Mouse (Mus musculus) midbrain, embryonic 14.5 days (tissue): ENCODE results near the gene Tmem259. TPM values are rescaled to one million over a fixed set of nuclear protein-coding genes. Genes with fewer than 3 reads are reported as not detected.

Experiments
- ATAC-seq: fragments of 200-750 bp; cut with Nextera tagmentation; 2 replicates; pipeline ENCODE4 v1.8.0; 2017; ENCODE audit warnings: moderate number of reproducible peaks, moderate library complexity; ENCODE audit not compliant: low FRiP score, low TSS enrichment
- DNase-seq: peaks from one replicate; pipeline ENCODE4 v3.0.0-alpha.2; 2015
- H3K27ac ChIP-seq: fragments of 300-500 bp; sonication (generic); replicated peaks from 2 replicates; pipeline ENCODE4 v1.5.1; 2014; ENCODE audit warnings: mild to moderate bottlenecking, low read depth, low read length, moderate library complexity
- H3K27me3 ChIP-seq: fragments of 300-500 bp; sonication (generic); 2 replicates; pipeline ENCODE4 v1.6.1; 2014; ENCODE audit warnings: low read length, control low read depth, mixed read lengths; ENCODE audit not compliant: control insufficient read depth, insufficient read depth
- H3K36me3 ChIP-seq: fragments of 300-500 bp; sonication (generic); 2 replicates; pipeline ENCODE4 v1.6.1; 2014; ENCODE audit warnings: low read length, control low read depth; ENCODE audit not compliant: control insufficient read depth, insufficient read depth
- H3K4me1 ChIP-seq: fragments of 300-500 bp; sonication (generic); 2 replicates; pipeline ENCODE4 v1.6.1; 2014; ENCODE audit warnings: mild to moderate bottlenecking, antibody characterized with exemption, low read length, control low read depth; ENCODE audit not compliant: control insufficient read depth, insufficient read depth
- H3K4me2 ChIP-seq: fragments of 300-500 bp; sonication (generic); 2 replicates; pipeline ENCODE4 v1.6.1; 2014; ENCODE audit warnings: mild to moderate bottlenecking, low read length, moderate library complexity
- H3K4me3 ChIP-seq: fragments of 300-500 bp; sonication (generic); replicated peaks from 2 replicates; pipeline ENCODE4 v1.5.1; 2014; ENCODE audit warnings: low read depth, low read length
- H3K9ac ChIP-seq: fragments of 300-500 bp; sonication (generic); replicated peaks from 2 replicates; pipeline ENCODE4 v1.6.1; 2014; ENCODE audit warnings: mild to moderate bottlenecking, low read length, moderate library complexity
- H3K9me3 ChIP-seq: fragments of 300-500 bp; sonication (generic); 2 replicates; pipeline ENCODE4 v1.6.1; 2016; ENCODE audit warnings: low read length, control low read depth, mixed read lengths; ENCODE audit not compliant: control insufficient read depth
- WGBS: fragments of 180-500 bp; shearing (Covaris S2); extraction: QIAGEN DNeasy Blood & Tissue Kit; methylation state at CpG from one replicate; pipeline ENCODE4 v1.1.7; 2014; 5-methylcytosine and 5-hydroxymethylcytosine counted together
- polyA plus RNA-seq: library from polyadenylated mRNA; unstranded; fragments of >200 nt; fragmentation: Nextera tagmentation; extraction: Ambion mirVana; gene quantifications from 2 replicates; pipeline ENCODE4 v1.2.1, GENCODE M21; 2014

Gene Tmem259
- polyA plus RNA-seq, 1 experiment from 2014 or later, result 20.7 TPM

DNA sequence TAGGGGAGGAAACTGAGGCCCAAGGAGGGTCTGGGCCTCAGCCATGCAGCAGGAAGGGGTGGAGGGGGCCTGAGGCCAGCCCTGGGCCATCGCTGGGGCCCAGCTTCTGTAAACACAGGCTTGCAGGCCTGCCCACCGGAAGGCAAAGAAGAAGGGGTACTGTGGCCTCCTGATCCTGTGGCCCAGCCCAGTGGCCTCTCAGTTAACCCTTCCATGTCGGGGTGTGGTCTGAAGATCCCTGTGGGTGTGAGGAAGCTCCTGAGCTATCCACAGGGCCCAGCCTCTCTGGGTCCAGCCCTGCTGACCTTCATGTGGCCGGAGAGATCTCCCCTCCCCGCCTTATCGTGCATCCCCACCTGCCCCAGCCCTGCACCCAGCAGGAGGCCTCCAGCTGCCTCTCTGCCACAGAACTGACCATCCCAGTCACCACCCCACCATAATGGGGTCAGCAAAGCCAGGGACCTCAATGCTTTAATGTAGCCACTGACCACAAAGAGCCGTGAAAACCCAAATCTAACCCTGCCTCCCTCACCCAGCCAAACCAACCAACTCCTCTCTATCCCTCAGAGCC lies 37.3 kb downstream of the Tmem259 start:
- H3K4me3 ChIP-seq, result no peak overlapping the region
- no peaks in the 10 kb centered on the region for H3K27me3 ChIP-seq
- 0 out of 2 replicates have a peak, but pooled peaks cover 6% of the 10 kb centered on the region for H3K4me1 ChIP-seq
- ATAC-seq (no peak), DNase-seq (no peak)
- no peak overlapping the region for H3K4me2 ChIP-seq
- H3K27ac ChIP-seq, result no peak overlapping the region
- no peaks in the 10 kb centered on the region for H3K9me3 ChIP-seq
- H3K36me3 ChIP-seq, result peaks cover 33% of the 10 kb centered on the region
- H3K9ac ChIP-seq, result 0 out of 2 replicates have a peak overlapping the region, but pooled peaks have one; percentile 12
- 25% methylated on average over 7 of the region's 7 CpGs for WGBS

DNA sequence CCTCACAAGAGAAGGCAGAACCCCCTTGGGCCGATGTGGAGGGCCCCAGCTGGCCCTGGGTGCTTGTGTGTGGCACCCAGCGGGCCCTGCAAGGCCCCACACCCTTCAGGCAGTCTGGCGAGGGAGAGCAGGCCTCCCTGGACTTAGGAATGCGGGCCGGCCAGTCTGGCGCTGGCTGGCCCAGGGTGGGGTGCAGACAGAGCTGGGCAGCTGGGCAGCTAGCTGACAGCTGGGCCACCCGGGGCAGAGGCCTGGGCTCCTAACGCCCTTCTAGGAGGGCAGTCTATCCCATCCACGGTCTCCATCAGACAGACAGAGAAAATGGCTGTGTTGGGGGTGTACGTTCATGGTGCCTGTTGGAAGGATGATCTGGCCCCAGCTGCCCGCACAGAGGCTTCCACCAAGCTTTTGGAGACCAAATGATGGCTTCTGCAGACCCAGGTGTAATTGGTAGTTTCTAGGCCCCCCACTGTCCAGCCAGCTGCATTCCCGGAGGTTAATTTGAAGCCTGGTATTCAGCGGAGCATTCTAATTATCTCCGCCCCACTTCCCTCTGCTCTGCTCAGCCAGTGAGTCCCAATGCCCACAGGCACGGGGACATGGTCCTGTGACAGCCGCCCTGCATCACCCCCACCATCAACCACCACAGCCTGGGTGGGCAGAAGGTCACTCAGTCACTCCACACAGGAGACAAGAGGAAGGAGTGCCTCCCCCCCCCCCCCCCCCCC lies 38.5 kb downstream of the Tmem259 start:
- no peak overlapping the region for H3K4me3 ChIP-seq
- no peak overlapping the region; the same call in 1 of the 2 replicates for H3K9ac ChIP-seq
- no peaks in the 10 kb centered on the region for H3K27me3 ChIP-seq
- peak; percentile 47 for DNase-seq
- H3K27ac ChIP-seq, result no peak overlapping the region
- H3K4me2 ChIP-seq, result no peak overlapping the region
- H3K36me3 ChIP-seq, result peaks cover 23% of the 10 kb centered on the region
- whole genome bisulfite sequencing, result 17% methylated on average over 16 of the region's 16 CpGs
- ATAC-seq, result 0 out of 2 replicates have a peak, but pooled peaks have one; percentile 58
- no peaks in the 10 kb centered on the region for H3K9me3 ChIP-seq
- H3K4me1 ChIP-seq, result 0 out of 2 replicates have a peak, but pooled peaks cover 6% of the 10 kb centered on the region

DNA sequence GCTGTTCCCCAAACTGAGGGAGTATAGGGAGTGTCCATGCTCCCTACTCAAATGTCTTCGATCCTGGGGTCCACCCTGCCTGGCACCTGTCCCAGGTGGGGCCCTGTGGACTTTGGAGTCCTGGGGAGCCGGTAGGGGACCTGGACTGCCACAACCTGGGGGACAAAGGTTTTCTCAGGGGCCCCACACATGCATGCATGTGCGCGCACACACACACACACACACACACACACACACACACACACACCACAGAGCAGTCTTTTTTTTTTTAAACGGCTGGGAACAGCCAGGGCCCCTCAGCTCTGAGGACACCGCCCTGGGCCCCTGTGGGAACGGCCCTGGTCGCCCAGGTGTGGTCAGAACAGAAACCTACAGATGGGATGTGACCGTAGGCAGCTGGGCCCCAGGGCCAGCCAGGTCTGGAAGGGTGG lies 40.6 kb downstream of the Tmem259 start:
- no peak for ATAC-seq

DNA sequence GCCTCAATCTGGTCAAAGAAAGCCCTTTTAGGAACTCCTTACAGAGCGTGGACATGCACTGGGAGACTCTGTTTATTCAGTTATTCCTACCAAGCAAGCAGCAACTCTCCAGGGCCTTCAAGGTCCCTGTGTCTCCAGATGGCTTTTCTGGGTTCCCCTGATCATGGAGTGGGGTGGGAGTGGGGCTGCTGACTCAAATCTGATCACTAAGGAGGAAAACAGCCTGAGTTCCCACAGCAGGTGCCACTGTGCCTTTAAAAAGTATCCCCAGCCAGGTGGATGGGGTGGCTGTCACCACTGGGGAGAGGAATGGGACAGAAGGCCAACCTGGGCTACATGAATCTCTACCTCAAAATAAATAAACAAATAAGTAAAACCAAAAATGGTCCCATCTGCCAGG lies 41.1 kb downstream of the Tmem259 start:
- Histone ChIP-seq H3K36me3 (peaks cover 8% of the 10 kb centered on the region; the same call in 1 of the 2 replicates), H3K4me2 (no peak overlapping the region), H3K27me3 (no peaks in the 10 kb centered on the region), H3K27ac (no peak overlapping the region), H3K4me1 (0 out of 2 replicates have a peak, but pooled peaks cover 6% of the 10 kb centered on the region), H3K9me3 (no peaks in the 10 kb centered on the region), H3K9ac (no peak overlapping the region), H3K4me3 (no peak overlapping the region)
- ATAC-seq (no peak), DNase-seq (no peak)
- 82% methylated on average over 1 of the region's 1 CpGs for WGBS

More for the DNA sequence above, 40.6 kb downstream of the Tmem259 start:
- Histone ChIP-seq H3K4me1 (0 out of 2 replicates have a peak, but pooled peaks cover 6% of the 10 kb centered on the region), H3K4me3 (no peak overlapping the region), H3K4me2 (no peak overlapping the region), H3K9ac (no peak overlapping the region), H3K27me3 (no peaks in the 10 kb centered on the region), H3K9me3 (no peaks in the 10 kb centered on the region), H3K36me3 (peaks cover 9% of the 10 kb centered on the region; the same call in 1 of the 2 replicates), H3K27ac (no peak overlapping the region)
- WGBS, result 88% methylated on average over 9 of the region's 9 CpGs
- no peak for DNase-seq

DNA sequence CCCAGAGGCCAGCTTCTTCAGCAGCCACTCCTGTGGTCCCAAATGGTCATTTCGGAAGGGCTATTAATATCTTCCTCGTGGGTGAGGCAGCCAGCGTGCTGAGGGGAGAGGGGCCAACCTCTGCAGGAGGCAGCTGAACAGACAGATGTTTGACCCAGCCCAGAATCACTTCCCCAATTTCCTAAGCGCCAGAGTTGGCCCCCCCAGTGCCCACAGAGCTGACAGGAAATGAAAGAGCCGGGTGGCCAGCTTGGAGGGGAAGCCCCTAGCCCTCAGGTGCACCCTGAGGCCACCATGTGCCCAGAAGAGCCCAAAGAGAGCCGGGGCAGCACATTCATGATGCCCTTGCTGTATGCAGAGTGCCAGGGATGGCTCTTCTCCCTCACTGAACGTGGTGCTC lies 43.4 kb downstream of the Tmem259 start:
- Histone ChIP-seq H3K9ac (no peak overlapping the region), H3K4me1 (0 out of 2 replicates have a peak, but pooled peaks cover 7% of the 10 kb centered on the region), H3K4me2 (no peak overlapping the region), H3K27ac (no peak overlapping the region), H3K36me3 (peaks cover 8% of the 10 kb centered on the region; the same call in 1 of the 2 replicates), H3K27me3 (no peaks in the 10 kb centered on the region), H3K9me3 (no peaks in the 10 kb centered on the region), H3K4me3 (no peak overlapping the region)
- no peak for ATAC-seq
- DNase-seq, result no peak
- 79% methylated on average over 7 of the region's 7 CpGs for WGBS

DNA sequence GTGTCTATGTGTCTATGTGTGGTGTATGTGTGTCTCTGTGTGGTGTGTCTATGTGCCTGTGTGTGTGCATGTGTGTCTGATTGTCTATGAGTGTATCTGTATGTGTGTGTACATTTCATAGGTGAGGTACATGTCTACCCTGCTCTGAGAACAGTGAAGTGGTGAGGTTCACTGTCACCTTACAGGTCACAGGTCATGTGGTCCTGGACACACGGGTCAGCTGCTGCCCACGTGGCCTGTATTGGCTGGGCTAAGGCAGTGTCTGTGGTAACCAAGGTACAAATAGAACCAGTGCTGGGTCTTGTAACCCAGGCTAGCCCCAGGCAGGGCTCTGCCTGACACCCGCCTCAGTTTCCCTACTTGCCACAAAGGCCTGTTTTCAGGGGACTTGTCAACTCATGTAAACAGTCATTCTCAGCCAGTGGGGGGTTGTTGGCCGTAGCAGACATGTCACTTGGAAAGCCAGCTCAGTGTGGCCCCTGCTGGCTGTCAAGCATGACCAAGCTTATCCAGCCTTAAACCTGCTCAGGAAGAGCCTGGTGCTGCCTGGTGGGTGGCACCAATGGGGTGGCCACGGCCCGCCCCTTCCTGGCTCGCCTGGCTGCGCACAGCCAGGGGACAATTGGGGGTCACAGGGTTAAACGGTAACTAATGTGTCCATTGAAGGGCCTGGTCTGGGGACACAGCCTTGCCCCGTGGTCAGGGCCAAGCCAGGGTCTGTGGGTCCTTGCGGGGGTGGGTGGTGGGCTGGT lies 46.2 kb downstream of the Tmem259 start:
- no peak overlapping the region for H3K4me2 ChIP-seq
- H3K4me1 ChIP-seq, result 0 out of 2 replicates have a peak, but pooled peaks cover 8% of the 10 kb centered on the region
- no peak overlapping the region for H3K4me3 ChIP-seq
- no peaks in the 10 kb centered on the region for H3K9me3 ChIP-seq
- WGBS, result 39% methylated on average over 11 of the region's 11 CpGs
- no peak overlapping the region for H3K27ac ChIP-seq
- DNase-seq (no peak), ATAC-seq (no peak)
- H3K27me3 ChIP-seq, result no peaks in the 10 kb centered on the region
- peaks cover 21% of the 10 kb centered on the region for H3K36me3 ChIP-seq
- no peak overlapping the region for H3K9ac ChIP-seq

DNA sequence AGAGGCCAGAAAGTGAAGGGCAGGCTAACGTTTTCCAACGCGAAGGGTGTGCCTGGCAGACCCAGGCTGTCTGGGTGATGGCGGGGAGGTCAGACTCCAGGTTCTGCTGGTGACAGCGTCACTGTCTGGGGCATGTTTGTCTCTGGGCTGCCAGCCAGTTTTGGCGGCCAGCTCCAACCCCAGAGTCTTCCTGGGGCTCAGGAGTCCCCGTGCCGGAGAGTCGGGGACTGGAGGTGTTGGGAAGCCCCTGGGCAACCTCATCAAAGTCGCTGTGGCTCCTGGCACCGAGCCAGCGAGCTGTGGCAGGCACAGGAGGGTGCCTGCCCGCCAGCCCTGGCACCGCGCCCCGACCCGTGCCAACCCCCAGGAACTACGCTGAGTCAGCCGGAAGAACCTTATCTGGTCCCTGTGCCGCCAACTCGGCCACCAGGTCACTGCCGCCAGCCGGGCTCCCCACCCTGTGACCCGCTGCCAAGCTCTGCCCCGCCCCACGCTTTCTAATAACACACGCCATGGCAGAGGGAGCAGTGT lies 47.2 kb downstream of the Tmem259 start:
- ATAC-seq (no peak), DNase-seq (no peak)
- H3K27ac ChIP-seq, result 0 out of 2 replicates have a peak overlapping the region, but pooled peaks have one; percentile 13
- no peaks in the 10 kb centered on the region for H3K27me3 ChIP-seq
- H3K4me3 ChIP-seq, result no peak overlapping the region
- H3K4me1 ChIP-seq, result 0 out of 2 replicates have a peak, but pooled peaks cover 8% of the 10 kb centered on the region
- no peak overlapping the region for H3K9ac ChIP-seq
- H3K9me3 ChIP-seq, result no peaks in the 10 kb centered on the region
- H3K36me3 ChIP-seq, result peaks cover 30% of the 10 kb centered on the region
- no peak overlapping the region for H3K4me2 ChIP-seq
- 66% methylated on average over 27 of the region's 27 CpGs for WGBS

DNA sequence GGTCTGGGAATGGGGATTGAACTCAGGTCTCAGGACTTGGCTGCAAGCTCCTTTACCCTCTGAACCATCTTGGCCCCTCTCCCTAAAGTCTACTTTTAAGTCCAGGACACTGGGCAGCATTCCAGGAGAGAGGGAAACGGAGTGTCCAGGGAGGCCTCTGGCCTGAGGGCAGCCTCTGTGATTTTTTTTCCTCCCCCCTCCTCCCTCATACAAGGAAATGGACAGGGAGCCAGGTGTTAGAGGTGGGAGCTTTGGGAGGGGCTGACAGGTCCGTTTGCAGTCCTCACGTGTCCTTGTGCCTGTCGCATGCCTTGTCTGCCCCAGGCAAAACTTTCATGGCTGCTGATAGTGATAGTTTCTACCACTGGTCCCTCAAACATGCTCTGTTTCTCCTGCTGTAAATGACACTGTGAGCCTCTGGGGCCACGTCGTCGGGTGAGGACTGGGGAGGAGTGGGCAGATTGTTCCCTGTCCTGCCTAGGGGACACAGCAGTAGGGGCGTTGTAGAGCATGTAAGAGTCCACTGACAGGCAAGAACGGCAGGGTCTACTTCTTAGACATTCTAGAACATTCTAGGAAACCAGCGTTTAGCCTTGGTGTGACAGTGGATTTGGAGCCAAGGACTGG lies 47.7 kb downstream of the Tmem259 start:
- H3K9ac ChIP-seq, result no peak overlapping the region
- 0 out of 2 replicates have a peak, but pooled peaks cover 8% of the 10 kb centered on the region for H3K4me1 ChIP-seq
- H3K27ac ChIP-seq, result no peak overlapping the region
- DNase-seq, result no peak
- no peaks in the 10 kb centered on the region for H3K27me3 ChIP-seq
- peaks cover 33% of the 10 kb centered on the region for H3K36me3 ChIP-seq
- no peak overlapping the region for H3K4me2 ChIP-seq
- no peak for ATAC-seq
- 77% methylated on average over 10 of the region's 10 CpGs for WGBS
- H3K9me3 ChIP-seq, result no peaks in the 10 kb centered on the region
- H3K4me3 ChIP-seq, result no peak overlapping the region
